Mouse (Mus musculus) telencephalon, adult 2 months (tissue): ENCODE results near the gene Gm20683.
"Not testable (repeated sequence)": the region's sequence is repeated elsewhere in the genome, so short reads cannot be mapped to it uniquely, and the experiment has no call there.

Source experiments
- DNase-seq: peaks from one replicate; pipeline ENCODE4 v3.0.0-alpha.2; 2011; ENCODE audit warnings: low read depth, low spot score

Gene Gm20683

DNA sequence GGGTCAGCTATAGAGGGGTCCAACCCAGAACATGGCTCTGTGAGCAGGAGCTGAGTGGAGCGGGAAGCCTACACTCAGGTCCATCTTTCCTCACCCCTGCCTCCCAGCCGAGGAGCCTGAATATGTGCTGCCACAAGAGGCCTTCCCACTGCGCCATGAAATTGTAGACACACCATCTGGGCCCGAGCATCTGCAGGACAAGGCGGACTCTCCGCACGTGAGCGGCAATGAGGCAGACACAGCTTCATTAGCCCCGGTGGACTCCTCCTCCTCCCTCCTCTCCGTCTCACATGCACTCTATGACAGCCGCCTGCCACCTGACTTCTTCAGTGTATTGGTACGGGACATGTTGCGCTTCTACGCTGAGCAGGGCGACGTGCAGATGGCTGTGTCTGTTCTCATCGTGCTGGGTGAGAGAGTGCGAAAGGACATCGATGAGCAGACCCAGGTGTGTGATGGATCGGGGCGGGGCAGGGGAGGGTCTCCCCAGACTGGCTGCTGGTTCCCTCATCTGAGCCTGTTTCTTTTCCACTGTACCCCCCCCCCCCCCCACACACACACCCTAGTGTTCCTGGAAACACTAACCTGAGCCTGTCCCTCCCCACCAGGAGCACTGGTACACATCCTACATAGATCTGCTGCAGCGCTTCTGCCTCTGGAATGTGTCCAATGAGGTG lies 13.9 kb downstream of the Gm20683 start:
- no peak for DNase-seq

GRCm38 (mm10) chr17:25827011-25827410 lies 14.6 kb downstream of the Gm20683 start:
- DNase-seq: no peak

GRCm38 (mm10) chr17:25825984-25826570 lies 15.5 kb downstream of the Gm20683 start:
- DNase-seq: no peak

DNA sequence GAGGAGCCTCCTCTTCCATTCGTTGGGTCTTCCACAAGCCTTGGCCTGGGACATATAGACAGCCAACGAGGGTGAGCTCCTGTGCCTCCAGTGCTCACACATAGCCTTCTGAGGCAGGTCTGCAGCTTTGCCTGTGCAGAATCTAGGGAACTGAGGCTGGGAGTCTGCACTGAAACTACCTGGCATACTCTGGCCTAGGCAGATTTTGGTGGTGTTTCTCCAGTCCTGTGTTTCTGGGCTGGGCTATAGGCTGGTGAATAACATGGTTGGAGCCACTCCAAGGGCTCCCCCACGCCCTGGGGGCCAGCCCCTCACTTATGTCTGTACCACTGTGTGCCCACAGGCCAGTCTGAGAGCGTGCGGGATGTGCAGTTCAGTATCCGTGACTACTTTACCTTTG lies 16.3 kb downstream of the Gm20683 start:
- no peak for DNase-seq

GRCm38 (mm10) chr17:25824362-25825142 lies 17.0 kb downstream of the Gm20683 start:
- DNase-seq: no peak

DNA sequence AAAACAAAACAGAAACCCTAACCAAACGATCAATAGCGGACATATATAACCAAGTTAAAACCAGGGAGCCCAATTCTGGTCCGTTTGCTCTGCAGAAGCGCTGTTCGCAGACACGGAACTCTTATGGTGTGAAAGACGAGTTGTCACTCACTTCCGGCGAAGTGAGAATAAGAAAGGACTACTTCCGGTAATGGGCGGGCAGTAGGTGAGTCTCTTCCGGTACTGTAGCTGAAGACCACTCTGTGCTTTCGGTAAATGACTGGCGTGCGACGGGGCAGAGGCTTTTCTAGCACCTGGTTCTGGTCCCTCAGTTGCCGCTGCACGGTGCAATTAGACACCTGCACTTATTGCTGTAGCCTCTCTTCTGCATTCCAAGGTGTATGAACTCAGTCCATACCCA lies 18.1 kb downstream of the Gm20683 start, which contains the start of gene Wdr24:
Wdr24 (plus strand) TSS at position 176 of the 400 bp plus-strand sequence.
- peak; percentile 94 for DNase-seq

DNA sequence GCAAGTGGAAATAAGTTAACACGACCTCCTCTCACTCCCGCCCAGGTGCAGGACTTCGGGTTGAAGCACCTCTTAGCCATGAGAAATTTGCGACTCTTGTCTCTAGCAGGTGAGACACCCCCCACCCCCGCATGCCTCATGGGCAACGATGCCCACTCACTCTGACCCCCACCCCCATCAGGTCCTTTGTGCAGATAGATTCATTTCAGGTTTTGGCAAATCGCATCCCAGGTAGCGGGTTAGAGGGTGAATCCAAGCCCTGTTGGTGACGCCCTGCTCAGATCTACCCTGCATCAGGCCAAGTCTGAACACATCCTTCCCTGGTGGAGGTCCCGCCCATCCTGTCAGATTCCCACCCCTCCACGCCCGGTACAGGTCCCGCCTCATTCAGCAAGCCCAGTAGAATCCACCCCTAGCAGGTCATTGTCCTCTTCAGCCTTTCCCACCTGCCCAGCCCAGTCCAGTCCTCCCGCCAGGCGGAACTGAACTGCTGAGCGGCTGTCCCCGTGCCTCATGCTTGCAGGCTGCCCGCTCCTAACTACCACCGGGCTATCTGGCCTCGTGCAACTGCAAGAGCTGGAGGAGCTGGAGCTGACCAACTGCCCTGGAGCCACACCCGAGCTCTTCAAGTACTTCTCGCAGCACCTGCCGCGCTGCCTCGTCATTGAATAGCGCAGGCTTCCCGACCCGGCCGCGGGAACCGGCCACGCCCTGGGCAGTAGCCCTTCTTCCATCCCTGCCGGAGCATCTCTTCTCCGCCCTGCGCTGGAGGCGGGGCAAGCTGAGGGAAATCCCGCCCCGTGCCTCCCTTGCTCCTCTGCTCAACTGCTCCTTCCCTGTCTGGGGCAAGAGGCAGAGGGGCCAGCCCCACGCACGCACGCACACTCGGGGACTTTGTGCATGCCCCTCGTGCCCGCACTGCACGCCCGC lies 22.4 kb downstream of the Gm20683 start:
- DNase-seq: no peak

DNA sequence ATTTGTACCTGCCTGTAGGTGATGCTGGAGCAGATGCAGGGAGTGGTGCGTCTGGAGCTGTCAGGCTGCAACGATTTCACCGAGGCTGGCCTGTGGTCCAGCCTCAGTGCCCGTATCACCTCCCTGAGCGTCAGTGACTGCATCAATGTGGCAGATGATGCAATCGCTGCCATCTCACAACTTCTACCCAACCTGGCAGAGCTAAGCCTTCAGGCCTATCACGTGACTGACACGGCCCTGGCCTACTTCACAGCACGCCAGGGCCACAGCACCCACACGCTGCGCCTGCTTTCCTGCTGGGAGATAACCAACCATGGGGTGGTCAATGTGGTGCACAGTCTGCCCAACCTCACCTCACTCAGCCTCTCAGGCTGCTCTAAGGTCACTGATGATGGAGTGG lies 23.9 kb downstream of the Gm20683 start:
- DNase-seq: no peak

GRCm38 (mm10) chr17:25813471-25813870 lies 28.1 kb downstream of the Gm20683 start:
- peak; percentile 90 for DNase-seq

DNA sequence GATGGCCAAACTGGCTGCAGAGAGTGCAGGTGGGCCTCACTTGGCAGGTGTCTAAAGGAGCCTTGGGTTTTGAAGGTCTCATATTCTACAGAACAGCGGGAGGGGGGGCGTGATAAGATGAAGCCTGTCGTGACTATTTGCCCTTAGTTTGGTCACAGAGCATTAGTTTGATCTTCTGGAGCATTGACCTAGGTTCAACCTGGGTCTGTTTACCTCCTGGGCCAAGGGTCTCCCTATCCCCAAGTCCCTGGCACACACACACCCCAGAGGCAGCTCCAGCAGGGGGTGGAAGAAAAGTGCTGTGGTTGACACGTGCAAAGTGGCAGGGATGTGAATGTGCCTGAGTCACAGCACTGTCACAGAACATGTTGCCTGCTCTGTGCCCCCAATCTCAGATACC lies 30.7 kb downstream of the Gm20683 start:
- no peak for DNase-seq

- DNase-seq: no peak
Measured at GRCm38 (mm10) chr17:25809606-25810340, 31.8 kb downstream of the Gm20683 start.

- peak; percentile 92 for DNase-seq
Measured at GRCm38 (mm10) chr17:25808789-25809605, 32.6 kb downstream of the Gm20683 start, which contains the start of gene Fbxl16. TSS of gene Fbxl16 (plus strand) at chr17:25809085.

- DNase-seq: no peak
Measured at GRCm38 (mm10) chr17:25808028-25808427, 33.5 kb downstream of the Gm20683 start.

- not testable (repeated sequence) for DNase-seq
Measured at GRCm38 (mm10) chr17:25807452-25807851, 34.1 kb downstream of the Gm20683 start.

GRCm38 (mm10) chr17:25806507-25806906 lies 35.1 kb downstream of the Gm20683 start:
- no peak for DNase-seq

DNA sequence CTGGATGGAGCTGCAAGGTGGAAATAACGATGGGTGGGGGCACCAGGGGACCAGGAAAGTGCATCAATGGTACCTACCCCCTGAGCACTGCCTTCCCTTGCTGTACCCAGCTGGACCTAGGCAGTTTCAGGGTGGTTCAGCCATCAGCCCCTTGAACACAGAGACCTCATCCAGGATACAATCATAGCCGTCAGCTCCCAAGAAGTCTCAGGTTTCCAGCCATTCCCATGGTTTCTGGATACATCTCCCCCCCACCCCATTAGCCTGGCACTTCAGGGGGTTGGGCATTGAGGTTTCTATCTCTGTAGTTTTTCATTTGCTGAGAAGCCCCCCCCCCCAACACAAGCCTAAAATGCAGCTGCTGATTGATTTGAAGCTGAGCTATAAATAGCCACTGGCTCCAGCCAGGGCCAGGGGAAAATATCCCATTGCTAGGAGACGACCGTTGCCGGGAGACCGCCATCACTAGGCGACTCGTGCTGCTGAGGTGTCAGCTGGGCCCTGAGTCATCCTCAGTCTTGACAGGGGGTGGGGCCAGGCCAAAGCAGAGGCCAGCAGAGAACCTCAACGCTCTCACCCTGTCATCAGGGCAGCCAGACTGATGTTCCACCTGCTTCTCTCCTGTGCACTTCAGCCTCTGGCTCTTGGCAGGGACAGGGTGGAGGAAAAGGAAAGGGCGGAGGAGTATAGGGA lies 38.6 kb downstream of the Gm20683 start:
- DNase-seq: peak; percentile 86

- no peak for DNase-seq
Measured at GRCm38 (mm10) chr17:25801029-25801428, 40.5 kb downstream of the Gm20683 start.

- DNase-seq: no peak
Measured at GRCm38 (mm10) chr17:25796951-25797369, 44.6 kb downstream of the Gm20683 start, which contains the start of gene Metrn. TSS of gene Metrn (minus strand) at chr17:25797136.

GRCm38 (mm10) chr17:25796211-25796771 lies 45.3 kb downstream of the Gm20683 start:
- no peak for DNase-seq
